Mouse (Mus musculus) heart, postnatal 10 days (tissue): ENCODE results near the gene Vmn2r19. TPM values are rescaled to one million over a fixed set of nuclear protein-coding genes. Genes with fewer than 3 reads are reported as not detected.
"Not testable (repeated sequence)": the region's sequence is repeated elsewhere in the genome, so short reads cannot be mapped to it uniquely, and the experiment has no call there.

Experiments
- DNase-seq, 2 experiments: peaks; one replicate each; pipeline ENCODE4 v3.0.0; 2021
- intact Hi-C: fragments of 180-260 bp; cut with DNase I; formaldehyde crosslinking; loops from one replicate; pipeline ENCODE4 v1.15.1; 2025
- total RNA-seq, 2 experiments: library from RNA; stranded (reverse); gene quantifications; 2 replicates each; pipeline ENCODE4 v1.2.3; 2021

The Vmn2r19 gene
- total RNA-seq, result not detected

- no peak for DNase-seq
- intact Hi-C loops, result no loop called here
These were observed at the start of gene Vmn2r19 for GRCm38 (mm10) chr6:123308033-123308432. Gene Vmn2r19, plus strand, starts transcription at chr6:123308333.

GRCm38 (mm10) chr6:123258946-123259345 lies 49.2 kb upstream of the Vmn2r19 start:
- intact Hi-C loops, result no loop called here

GRCm38 (mm10) chr6:123259889-123260603 lies 48.1 kb upstream of the Vmn2r19 start:
- intact Hi-C loops, result no loop called here
- no peak for DNase-seq

More at GRCm38 (mm10) chr6:123258946-123259345, 49.2 kb upstream of the Vmn2r19 start:
- DNase-seq, result no peak

- no peak for DNase-seq
- intact Hi-C loops, result no loop called here
These were observed 47.3 kb upstream of the Vmn2r19 start for GRCm38 (mm10) chr6:123260868-123261267.

GRCm38 (mm10) chr6:123261555-123262161 lies 46.5 kb upstream of the Vmn2r19 start, which contains the start of gene Clec4d:
Gene Clec4d, plus strand, starts transcription at chr6:123262111.
- intact Hi-C loops, result no loop called here
- no peak for DNase-seq

- intact Hi-C loops, result no loop called here
- DNase-seq, result no peak
These were observed 43.9 kb upstream of the Vmn2r19 start for GRCm38 (mm10) chr6:123264194-123264593.

GRCm38 (mm10) chr6:123265809-123266208 lies 42.3 kb upstream of the Vmn2r19 start:
- no peak for DNase-seq
- intact Hi-C loops, result no loop called here

- intact Hi-C loops, result no loop called here
- DNase-seq, result no peak
These were observed 41.2 kb upstream of the Vmn2r19 start for GRCm38 (mm10) chr6:123266945-123267344.

GRCm38 (mm10) chr6:123279443-123279842 lies 28.7 kb upstream of the Vmn2r19 start:
- DNase-seq, result no peak
- intact Hi-C loops, result no loop called here

- no peak for DNase-seq
- intact Hi-C loops, result no loop called here
These were observed 21.8 kb upstream of the Vmn2r19 start for GRCm38 (mm10) chr6:123286311-123286710.

- DNase-seq, result no peak
- intact Hi-C loops, result no loop called here
These were observed 19.2 kb upstream of the Vmn2r19 start for GRCm38 (mm10) chr6:123288931-123289330.

- no peak for DNase-seq
- intact Hi-C loops, result no loop called here
These were observed 18.4 kb upstream of the Vmn2r19 start, which contains the start of gene Clec4e for GRCm38 (mm10) chr6:123289753-123290152. Gene Clec4e, minus strand, starts transcription at chr6:123289870.

GRCm38 (mm10) chr6:123292751-123293400 lies 15.3 kb upstream of the Vmn2r19 start:
- intact Hi-C loops, result no loop called here
- no peak for DNase-seq

GRCm38 (mm10) chr6:123293509-123293908 lies 14.6 kb upstream of the Vmn2r19 start:
- intact Hi-C loops, DNase-seq: not testable (repeated sequence)

GRCm38 (mm10) chr6:123296687-123297086 lies 11.4 kb upstream of the Vmn2r19 start:
- intact Hi-C loops, result no loop called here
- DNase-seq, result no peak

GRCm38 (mm10) chr6:123306315-123306714 lies 1.8 kb upstream of the Vmn2r19 start:
- intact Hi-C loops, DNase-seq: not testable (repeated sequence)

GRCm38 (mm10) chr6:123332503-123332902 lies 24.4 kb downstream of the Vmn2r19 start:
- intact Hi-C loops, result no loop called here
- DNase-seq, result no peak

GRCm38 (mm10) chr6:123340093-123340492 lies 32.0 kb downstream of the Vmn2r19 start:
- DNase-seq, result no peak
- intact Hi-C loops, result no loop called here

GRCm38 (mm10) chr6:123346141-123346540 lies 38.0 kb downstream of the Vmn2r19 start:
- DNase-seq, result no peak
- intact Hi-C loops, result no loop called here
